Mouse (Mus musculus): ENCODE results near the gene Hamp. TPM values are rescaled to one million over a fixed set of nuclear protein-coding genes. Genes with fewer than 3 reads are reported as not detected.

Gene Hamp
- total and polyA plus RNA-seq, 3 experiments, result not detected

- H3K36me3 ChIP-seq (replicated peaks), result no peaks in the 10 kb centered on the region
- no peaks in the 10 kb centered on the region for H3K9me3 ChIP-seq (replicated peaks)
- H3K4me1 ChIP-seq (ENCODE audit: insufficient read depth, low read depth, low read length), result no peaks in the 10 kb centered on the region
- H3K27me3 ChIP-seq (ENCODE audit: insufficient read depth, low read length), result no peaks in the 10 kb centered on the region
- ATAC-seq (ENCODE audit: extremely low read depth, insufficient number of reproducible peaks, low FRiP score, poor library complexity, severe bottlenecking) (no peak), DNase-seq (ENCODE audit: low spot score) (no peak)
- TF ChIP-seq GATA2 (IDR thresholded peaks at IDR 0.05; ENCODE audit: borderline replicate concordance, low read depth, low read length), result no peak
- no peak for TF ChIP-seq POLR2AphosphoS5 (IDR thresholded peaks at IDR 0.05; ENCODE audit: insufficient replicate concordance, low read depth, low read length)
- no peak for TF ChIP-seq TAL1 (conservative IDR thresholded peaks at IDR 0.05; ENCODE audit: low read depth, low read length)
- TF ChIP-seq GATA1 (IDR thresholded peaks at IDR 0.05; ENCODE audit: borderline replicate concordance, low read length), result no peak
- no peak for TF ChIP-seq CTCF (IDR thresholded peaks at IDR 0.05; ENCODE audit: low read depth, low read length)
- H3K4me3 ChIP-seq (ENCODE audit: low read depth, low read length), result no peak overlapping the region
Measured at GRCm38 (mm10) chr7:30908992-30909431, 34.8 kb downstream of the Hamp start.

GRCm38 (mm10) chr7:30908277-30908991, 35.4 kb downstream of the Hamp start:
- DNase-seq (ENCODE audit: low spot score) (no peak), ATAC-seq (ENCODE audit: extremely low read depth, insufficient number of reproducible peaks, low FRiP score, poor library complexity, severe bottlenecking) (no peak)
- H3K27me3 ChIP-seq (ENCODE audit: insufficient read depth, low read length), result no peaks in the 10 kb centered on the region
- no peak overlapping the region for H3K4me3 ChIP-seq (ENCODE audit: low read depth, low read length)
- H3K4me1 ChIP-seq (ENCODE audit: insufficient read depth, low read depth, low read length), result no peaks in the 10 kb centered on the region
- no peaks in the 10 kb centered on the region for H3K36me3 ChIP-seq (replicated peaks)
- H3K9me3 ChIP-seq (replicated peaks), result no peaks in the 10 kb centered on the region
- TF ChIP-seq POLR2AphosphoS5 (IDR thresholded peaks at IDR 0.05; ENCODE audit: insufficient replicate concordance, low read depth, low read length) (no peak), GATA2 (IDR thresholded peaks at IDR 0.05; ENCODE audit: borderline replicate concordance, low read depth, low read length) (no peak), GATA1 (IDR thresholded peaks at IDR 0.05; ENCODE audit: borderline replicate concordance, low read length) (no peak), CTCF (IDR thresholded peaks at IDR 0.05; ENCODE audit: low read depth, low read length) (no peak), TAL1 (conservative IDR thresholded peaks at IDR 0.05; ENCODE audit: low read depth, low read length) (no peak)

- Histone ChIP-seq H3K9me3 (replicated peaks) (no peaks in the 10 kb centered on the region), H3K4me3 (ENCODE audit: low read depth, low read length) (no peak overlapping the region), H3K27me3 (ENCODE audit: insufficient read depth, low read length) (peaks cover 4% of the 10 kb centered on the region; the same call in 1 of the 2 replicates), H3K4me1 (ENCODE audit: insufficient read depth, low read depth, low read length) (no peaks in the 10 kb centered on the region), H3K36me3 (replicated peaks) (no peaks in the 10 kb centered on the region)
- TF ChIP-seq POLR2AphosphoS5 (IDR thresholded peaks at IDR 0.05; ENCODE audit: insufficient replicate concordance, low read depth, low read length) (no peak), GATA1 (IDR thresholded peaks at IDR 0.05; ENCODE audit: borderline replicate concordance, low read length) (no peak), TAL1 (conservative IDR thresholded peaks at IDR 0.05; ENCODE audit: low read depth, low read length) (no peak), GATA2 (IDR thresholded peaks at IDR 0.05; ENCODE audit: borderline replicate concordance, low read depth, low read length) (no peak), CTCF (IDR thresholded peaks at IDR 0.05; ENCODE audit: low read depth, low read length) (no peak)
- ATAC-seq (ENCODE audit: extremely low read depth, insufficient number of reproducible peaks, low FRiP score, poor library complexity, severe bottlenecking) (no peak), DNase-seq (ENCODE audit: low spot score) (no peak)
Measured at GRCm38 (mm10) chr7:30904042-30904441, 39.8 kb downstream of the Hamp start.

DNA sequence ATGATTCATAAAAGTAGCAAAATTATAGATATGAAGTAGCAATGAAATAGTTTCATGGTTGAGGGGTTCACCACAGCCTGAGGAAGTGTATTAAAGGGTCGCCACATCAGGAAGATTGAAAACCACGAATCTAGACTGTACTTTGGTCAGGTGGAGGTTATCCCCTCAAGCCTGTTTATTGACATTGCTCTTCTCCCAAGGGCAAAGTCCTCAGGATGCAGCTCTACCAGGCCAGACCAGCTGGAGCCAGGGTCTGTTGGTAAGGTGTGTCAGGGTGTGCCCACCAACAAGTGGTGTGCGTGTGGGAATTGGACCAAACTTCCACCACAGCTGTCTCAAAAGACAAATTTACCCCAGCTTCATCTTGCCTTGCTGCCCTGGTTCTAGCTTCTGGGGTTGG, 48.6 kb downstream of the Hamp start:
- Histone ChIP-seq H3K4me3 (ENCODE audit: low read depth, low read length) (no peak overlapping the region), H3K9me3 (replicated peaks) (no peaks in the 10 kb centered on the region), H3K4me1 (ENCODE audit: insufficient read depth, low read depth, low read length) (no peaks in the 10 kb centered on the region), H3K27me3 (ENCODE audit: insufficient read depth, low read length) (peaks cover 5% of the 10 kb centered on the region; the same call in 1 of the 2 replicates), H3K36me3 (replicated peaks) (no peaks in the 10 kb centered on the region)
- ATAC-seq (ENCODE audit: extremely low read depth, insufficient number of reproducible peaks, low FRiP score, poor library complexity, severe bottlenecking) (no peak), DNase-seq (ENCODE audit: low spot score) (no peak)
- no peak for TF ChIP-seq POLR2AphosphoS5 (IDR thresholded peaks at IDR 0.05; ENCODE audit: insufficient replicate concordance, low read depth, low read length)

DNA sequence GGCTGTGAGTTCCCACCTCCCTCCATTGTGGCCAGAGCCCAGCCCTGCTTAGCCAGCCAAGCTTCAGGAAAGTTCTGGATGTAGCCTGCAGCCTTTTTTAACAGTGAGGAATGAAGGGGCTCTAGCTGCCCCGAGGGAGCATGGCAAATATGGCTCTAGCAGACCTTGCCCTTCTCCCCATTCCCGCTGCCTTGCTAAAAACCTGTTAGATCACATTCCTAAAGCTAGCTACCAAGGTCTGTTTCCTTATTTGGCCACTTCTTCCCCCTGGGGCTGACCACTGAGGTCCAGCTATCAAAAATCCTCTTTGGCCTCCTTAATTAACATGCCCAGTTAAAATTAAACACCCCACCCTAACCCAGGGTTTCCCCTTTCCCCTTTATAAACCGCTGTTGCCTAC, 51.3 kb downstream of the Hamp start:
- H3K27me3 ChIP-seq (ENCODE audit: insufficient read depth, low read length), result peaks cover 3% of the 10 kb centered on the region; the same call in 1 of the 2 replicates
- no peak overlapping the region for H3K4me3 ChIP-seq (ENCODE audit: low read depth, low read length)
- H3K4me1 ChIP-seq (ENCODE audit: insufficient read depth, low read depth, low read length), result no peaks in the 10 kb centered on the region
- TF ChIP-seq POLR2AphosphoS5 (IDR thresholded peaks at IDR 0.05; ENCODE audit: insufficient replicate concordance, low read depth, low read length) (no peak), GATA1 (IDR thresholded peaks at IDR 0.05; ENCODE audit: borderline replicate concordance, low read length) (no peak), TAL1 (conservative IDR thresholded peaks at IDR 0.05; ENCODE audit: low read depth, low read length) (no peak), GATA2 (IDR thresholded peaks at IDR 0.05; ENCODE audit: borderline replicate concordance, low read depth, low read length) (no peak), CTCF (IDR thresholded peaks at IDR 0.05; ENCODE audit: low read depth, low read length) (no peak)
- no peak for DNase-seq (ENCODE audit: low spot score)
- no peaks in the 10 kb centered on the region for H3K9me3 ChIP-seq (replicated peaks)
- ATAC-seq (ENCODE audit: extremely low read depth, insufficient number of reproducible peaks, low FRiP score, poor library complexity, severe bottlenecking), result no peak
- no peaks in the 10 kb centered on the region for H3K36me3 ChIP-seq (replicated peaks)

Other genes starting within 250 kb of the Hamp start
Only the 20 nearest of the 24 such genes appear.
- gene Gapdhs, start 200.4 kb downstream of the Hamp start, total RNA-seq (2014; fragmentation: Nextera tagmentation), result not detected in 2 replicates
- gene Gapdhs, start 200.4 kb downstream of the Hamp start, total RNA-seq (2017), result not detected in 2 replicates
- gene Gapdhs, start 200.4 kb downstream of the Hamp start, polyA plus RNA-seq (2012), result not detected in 2 replicates
- gene Sbsn, start 192.6 kb downstream of the Hamp start, total RNA-seq (2014; fragmentation: Nextera tagmentation), result 5.4 and 5.7 TPM in 2 replicates
- gene Sbsn, start 192.6 kb downstream of the Hamp start, total RNA-seq (2017), result 0.52 and 5.1 TPM in 2 replicates
- gene Sbsn, start 192.6 kb downstream of the Hamp start, polyA plus RNA-seq (2012), result 0.96 and 1.5 TPM in 2 replicates
- gene Dmkn, start 180.3 kb downstream of the Hamp start, total RNA-seq (2014; fragmentation: Nextera tagmentation), result not detected in 2 replicates
- gene Dmkn, start 180.3 kb downstream of the Hamp start, total RNA-seq (2017), result 0.44 TPM in 1 of 2 replicates, not detected in the other
- not detected in 2 replicates for gene Dmkn, start 180.3 kb downstream of the Hamp start, polyA plus RNA-seq (2012)
- gene Krtdap, start 156.1 kb downstream of the Hamp start, total RNA-seq (2014; fragmentation: Nextera tagmentation), result not detected in 2 replicates
- gene Krtdap, start 156.1 kb downstream of the Hamp start, total RNA-seq (2017), result not detected in 2 replicates
- not detected in 2 replicates for gene Krtdap, start 156.1 kb downstream of the Hamp start, polyA plus RNA-seq (2012)
- not detected in 2 replicates for gene Ffar2, start 120.3 kb downstream of the Hamp start, total RNA-seq (2014; fragmentation: Nextera tagmentation)
- gene Ffar2, start 120.3 kb downstream of the Hamp start, total RNA-seq (2017), result 0.23 and 0.33 TPM in 2 replicates
- gene Ffar2, start 120.3 kb downstream of the Hamp start, polyA plus RNA-seq (2012), result 0.31 and 0.34 TPM in 2 replicates
- gene Ffar3, start 87.9 kb downstream of the Hamp start, total RNA-seq (2014; fragmentation: Nextera tagmentation), result not detected in 2 replicates
- gene Ffar3, start 87.9 kb downstream of the Hamp start, total RNA-seq (2017), result 0.12 TPM in 1 of 2 replicates, not detected in the other
- not detected in 2 replicates for gene Ffar3, start 87.9 kb downstream of the Hamp start, polyA plus RNA-seq (2012)
- not detected in 2 replicates for gene Ffar1, start 82.5 kb downstream of the Hamp start, total RNA-seq (2014; fragmentation: Nextera tagmentation)
- 0.06 and 0.11 TPM in 2 replicates for gene Ffar1, start 82.5 kb downstream of the Hamp start, total RNA-seq (2017)
- gene Ffar1, start 82.5 kb downstream of the Hamp start, polyA plus RNA-seq (2012), result not detected in 2 replicates
- not detected in 2 replicates for gene Cd22, start 63.7 kb downstream of the Hamp start, total RNA-seq (2014; fragmentation: Nextera tagmentation)
- 0.22 TPM in 1 of 2 replicates, not detected in the other for gene Cd22, start 63.7 kb downstream of the Hamp start, total RNA-seq (2017)
- not detected in 2 replicates for gene Cd22, start 63.7 kb downstream of the Hamp start, polyA plus RNA-seq (2012)
- gene Mag, start 29.2 kb downstream of the Hamp start, total RNA-seq (2014; fragmentation: Nextera tagmentation), result not detected in 2 replicates
- gene Mag, start 29.2 kb downstream of the Hamp start, total RNA-seq (2017), result not detected in 2 replicates
- not detected in 2 replicates for gene Mag, start 29.2 kb downstream of the Hamp start, polyA plus RNA-seq (2012)
- not detected in 2 replicates for gene Hamp2, start 19.4 kb downstream of the Hamp start, total RNA-seq (2014; fragmentation: Nextera tagmentation)
- gene Hamp2, start 19.4 kb downstream of the Hamp start, total RNA-seq (2017), result not detected in 2 replicates
- gene Hamp2, start 19.4 kb downstream of the Hamp start, polyA plus RNA-seq (2012), result not detected in 2 replicates
- gene Usf2, start 12.8 kb upstream of the Hamp start, total RNA-seq (2014; fragmentation: Nextera tagmentation), result 132 and 135 TPM in 2 replicates
- gene Usf2, start 12.8 kb upstream of the Hamp start, total RNA-seq (2017), result 63.8 and 69.9 TPM in 2 replicates
- 101 and 113 TPM in 2 replicates for gene Usf2, start 12.8 kb upstream of the Hamp start, polyA plus RNA-seq (2012)
- gene Lsr, start 29.4 kb upstream of the Hamp start, total RNA-seq (2014; fragmentation: Nextera tagmentation), result not detected in 2 replicates
- 0.11 TPM in 1 of 2 replicates, not detected in the other for gene Lsr, start 29.4 kb upstream of the Hamp start, total RNA-seq (2017)
- not detected in 2 replicates for gene Lsr, start 29.4 kb upstream of the Hamp start, polyA plus RNA-seq (2012)
- not detected in 2 replicates for gene Fam187b, start 29.8 kb upstream of the Hamp start, total RNA-seq (2014; fragmentation: Nextera tagmentation)
- gene Fam187b, start 29.8 kb upstream of the Hamp start, total RNA-seq (2017), result 0.12 and 0.27 TPM in 2 replicates
- 0.03 TPM in 1 of 2 replicates, not detected in the other for gene Fam187b, start 29.8 kb upstream of the Hamp start, polyA plus RNA-seq (2012)
- 0.75 and 1.7 TPM in 2 replicates for gene Fxyd5, start 98.4 kb upstream of the Hamp start, total RNA-seq (2014; fragmentation: Nextera tagmentation)
- 3.3 and 3.4 TPM in 2 replicates for gene Fxyd5, start 98.4 kb upstream of the Hamp start, total RNA-seq (2017)
- 1.2 and 1.8 TPM in 2 replicates for gene Fxyd5, start 98.4 kb upstream of the Hamp start, polyA plus RNA-seq (2012)
- gene Fxyd7, start 107.4 kb upstream of the Hamp start, total RNA-seq (2014; fragmentation: Nextera tagmentation), result not detected in 2 replicates
- gene Fxyd7, start 107.4 kb upstream of the Hamp start, total RNA-seq (2017), result not detected in 2 replicates
- not detected in 2 replicates for gene Fxyd7, start 107.4 kb upstream of the Hamp start, polyA plus RNA-seq (2012)
- not detected in 2 replicates for gene Fxyd1, start 113.2 kb upstream of the Hamp start, total RNA-seq (2014; fragmentation: Nextera tagmentation)
- 0.35 TPM in 1 of 2 replicates, not detected in the other for gene Fxyd1, start 113.2 kb upstream of the Hamp start, total RNA-seq (2017)
- gene Fxyd1, start 113.2 kb upstream of the Hamp start, polyA plus RNA-seq (2012), result not detected in 2 replicates
- gene Lgi4, start 115.3 kb upstream of the Hamp start, total RNA-seq (2014; fragmentation: Nextera tagmentation), result not detected in 2 replicates
- 0.05 TPM in 1 of 2 replicates, not detected in the other for gene Lgi4, start 115.3 kb upstream of the Hamp start, total RNA-seq (2017)
- gene Lgi4, start 115.3 kb upstream of the Hamp start, polyA plus RNA-seq (2012), result not detected in 2 replicates
- gene Fxyd3, start 132.7 kb upstream of the Hamp start, total RNA-seq (2014; fragmentation: Nextera tagmentation), result not detected in 2 replicates
- 0.06 and 0.16 TPM in 2 replicates for gene Fxyd3, start 132.7 kb upstream of the Hamp start, total RNA-seq (2017)
- not detected in 2 replicates for gene Fxyd3, start 132.7 kb upstream of the Hamp start, polyA plus RNA-seq (2012)
- gene Hpn, start 171.3 kb upstream of the Hamp start, total RNA-seq (2014; fragmentation: Nextera tagmentation), result not detected in 2 replicates
- 0.87 TPM in 1 of 2 replicates, not detected in the other for gene Hpn, start 171.3 kb upstream of the Hamp start, total RNA-seq (2017)
- not detected in 2 replicates for gene Hpn, start 171.3 kb upstream of the Hamp start, polyA plus RNA-seq (2012)
- not detected in 2 replicates for gene Scn1b, start 183.0 kb upstream of the Hamp start, total RNA-seq (2014; fragmentation: Nextera tagmentation)
- gene Scn1b, start 183.0 kb upstream of the Hamp start, total RNA-seq (2017), result not detected in 2 replicates
- not detected in 2 replicates for gene Scn1b, start 183.0 kb upstream of the Hamp start, polyA plus RNA-seq (2012)